Mouse (Mus musculus) ES-E14 (cell line): ENCODE data around the gene Creld2. TPM values are rescaled to one million over a fixed set of nuclear protein-coding genes. Genes with fewer than 3 reads are reported as not detected.
A peak's percentile ranks its signal among the peaks of the same experiment; 100 is the strongest.

Experiments
- DNase-seq: peaks from one replicate; pipeline ENCODE4 v3.0.0-alpha.2; 2013; ENCODE audit warnings: low read depth, low spot score
- H3K27ac ChIP-seq: 2 replicates; pipeline ENCODE4 v1.5.1; 2012; ENCODE audit warnings: low read depth, mild to moderate bottlenecking, low read length, moderate library complexity, mixed read lengths; ENCODE audit not compliant: poor library complexity, insufficient read depth, severe bottlenecking
- H3K36me3 ChIP-seq: 2 replicates; pipeline ENCODE4 v1.6.1; 2012; ENCODE audit warnings: mild to moderate bottlenecking, low read length, moderate library complexity, mixed read lengths; ENCODE audit not compliant: control insufficient read depth, poor library complexity, insufficient read depth, severe bottlenecking
- H3K4me1 ChIP-seq, 2 experiments: fragments of 150-350 bp in 1 of 2; sonication (generic) in 1 of 2; 2 replicates each; pipeline ENCODE4 v1.6.1; 2012; ENCODE audit warnings: low read length in 2 of 2, mild to moderate bottlenecking in 1 of 2, mixed read lengths in 1 of 2; ENCODE audit not compliant: control insufficient read depth in 2 of 2, insufficient read depth in 2 of 2, poor library complexity in 1 of 2
- H3K4me3 ChIP-seq, 2 experiments: fragments of 150-350 bp in 1 of 2; sonication (generic) in 1 of 2; 2 replicates each; pipeline ENCODE4 v1.5.1; 2012; ENCODE audit warnings: low read length in 2 of 2, low read depth in 1 of 2, mild to moderate bottlenecking in 1 of 2, mixed read lengths in 1 of 2; ENCODE audit not compliant: insufficient read depth in 1 of 2, poor library complexity in 1 of 2, severe bottlenecking in 1 of 2
- H3K9ac ChIP-seq: 2 replicates; pipeline ENCODE4 v1.6.1; 2012; ENCODE audit warnings: low read depth, mild to moderate bottlenecking, low read length, mixed read lengths; ENCODE audit not compliant: poor library complexity, insufficient read depth, severe bottlenecking
- H3K9me3 ChIP-seq: fragments of 150-350 bp; sonication (generic); 2 replicates; pipeline ENCODE4 v1.6.1; 2012; ENCODE audit warnings: low read depth, mild to moderate bottlenecking, low read length; ENCODE audit not compliant: control insufficient read depth, insufficient read depth
- CHD2 ChIP-seq: IDR thresholded peaks from 2 replicates; pipeline ENCODE4 v1.6.1; 2014; ENCODE audit warnings: mild to moderate bottlenecking, low read depth, low read length, inconsistent platforms
- HCFC1 ChIP-seq: IDR thresholded peaks from 2 replicates; pipeline ENCODE4 v1.6.1; 2012; ENCODE audit warnings: low read length, inconsistent platforms, borderline replicate concordance; ENCODE audit not compliant: insufficient read depth
- MAFK ChIP-seq: IDR thresholded peaks from 2 replicates; pipeline ENCODE4 v1.6.1; 2014; ENCODE audit warnings: mild to moderate bottlenecking, low read depth, low read length, inconsistent platforms; ENCODE audit not compliant: insufficient read depth
- ZC3H11A ChIP-seq: IDR thresholded peaks from 2 replicates; pipeline ENCODE4 v1.6.1; 2012; ENCODE audit warnings: low read depth, mild to moderate bottlenecking, inconsistent platforms, low read length, borderline replicate concordance
- ZNF384 ChIP-seq: IDR thresholded peaks from 2 replicates; pipeline ENCODE4 v1.6.1; 2012; ENCODE audit warnings: low read depth, low read length, inconsistent platforms
- in situ Hi-C, 2 experiments: fragments of 600-800 bp; cut with MboI; formaldehyde crosslinking; loops; one replicate each; pipeline ENCODE4 v1.15.1; 2025; ENCODE audit warnings: low sequenced_read_pairs in 2 of 2, inconsistent platforms in 1 of 2; ENCODE audit not compliant: unreplicated experiment in 2 of 2
- total RNA-seq: library from RNA; depleted of rRNA; stranded (reverse); fragments of 300-350 nt; gene quantifications from 2 replicates; pipeline ENCODE4 v1.2.3, GENCODE M21; 2012

Gene Creld2
- total RNA-seq, 1 experiment = 328 TPM

DNA sequence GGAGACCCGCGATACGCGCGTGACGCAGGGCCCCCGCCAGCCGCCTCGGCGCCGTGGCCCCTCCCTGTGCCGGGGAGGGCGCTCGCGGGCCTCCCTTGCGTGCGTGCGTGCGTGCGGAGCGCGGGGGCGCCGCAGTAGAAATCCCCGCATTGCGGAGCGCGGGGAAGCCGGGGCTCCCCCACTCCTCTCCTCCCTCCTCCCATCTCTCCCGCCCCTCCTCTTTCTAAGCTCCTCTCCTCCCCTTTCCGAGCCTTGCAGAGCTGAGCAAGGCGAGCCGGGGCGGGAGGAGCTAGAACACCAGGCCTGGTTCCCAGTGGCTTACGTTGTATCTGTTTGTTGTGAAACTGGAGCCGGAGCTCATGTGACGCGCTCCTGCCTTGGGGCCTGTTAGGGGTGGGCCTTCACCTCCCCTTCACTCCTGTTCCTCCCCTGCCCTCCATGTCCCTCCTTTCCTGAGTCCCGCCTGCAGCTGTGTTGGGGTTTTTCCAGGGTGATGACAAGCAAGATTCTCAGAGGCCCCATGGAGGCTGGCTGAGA is 44.3 kb downstream of the Creld2 start:
- peak; percentile 56 for TF ChIP-seq ZC3H11A
- TF ChIP-seq HCFC1 = peak; percentile 35; the same call in 1 of the 2 replicates
- no peak for TF ChIP-seq CHD2
- no peak for TF ChIP-seq MAFK
- TF ChIP-seq ZNF384 = no peak
- peak; percentile 87 for DNase-seq
- H3K9me3 ChIP-seq = no peaks in the 10 kb centered on the region
- in situ Hi-C loops = no loop called here
- peak overlapping the region; percentile 94 for H3K9ac ChIP-seq
- H3K36me3 ChIP-seq = peaks cover 35% of the 10 kb centered on the region
- H3K4me1 ChIP-seq = peaks cover 3 to 23% of the 10 kb centered on the region in 2 experiments
- peak overlapping the region; percentile 90 to 92 for H3K4me3 ChIP-seq
- H3K27ac ChIP-seq = peak overlapping the region; percentile 97

DNA sequence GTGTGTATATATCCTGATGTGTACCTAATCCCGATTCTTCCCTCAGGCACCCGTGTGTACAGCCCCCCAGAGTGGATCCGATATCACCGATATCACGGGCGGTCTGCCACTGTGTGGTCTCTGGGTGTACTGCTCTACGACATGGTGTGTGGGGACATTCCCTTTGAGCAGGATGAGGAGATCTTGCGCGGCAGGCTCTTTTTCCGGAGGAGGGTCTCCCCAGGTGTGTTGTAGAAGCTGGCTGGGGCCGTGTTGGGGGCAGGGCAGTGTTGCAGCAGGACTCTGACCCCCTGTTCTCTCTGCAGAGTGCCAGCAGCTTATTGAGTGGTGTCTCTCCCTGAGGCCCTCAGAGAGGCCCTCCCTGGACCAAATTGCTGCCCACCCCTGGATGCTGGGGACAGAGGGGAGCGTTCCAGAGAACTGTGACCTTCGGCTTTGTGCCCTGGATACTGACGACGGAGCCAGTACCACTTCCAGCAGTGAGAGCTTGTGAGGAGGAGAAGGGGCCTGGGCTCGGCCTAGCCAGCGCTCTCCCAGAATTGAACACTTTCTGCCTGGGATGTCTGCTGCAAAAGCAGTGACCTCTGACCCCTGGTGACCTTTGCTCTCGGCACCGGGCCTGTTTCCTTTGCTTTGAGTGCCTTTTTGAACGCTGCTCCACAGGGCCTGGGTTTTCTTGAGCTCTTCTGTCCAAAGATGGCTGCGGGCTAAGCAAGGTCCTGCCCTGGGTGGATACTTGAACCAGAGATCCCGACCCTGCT is 45.0 kb downstream of the Creld2 start:
- no peaks in the 10 kb centered on the region for H3K9me3 ChIP-seq
- peak overlapping the region; percentile 94 for H3K9ac ChIP-seq
- peaks cover 35% of the 10 kb centered on the region for H3K36me3 ChIP-seq
- peak overlapping the region; percentile 90 to 92 for H3K4me3 ChIP-seq
- DNase-seq = no peak
- in situ Hi-C loops = no loop called here
- H3K4me1 ChIP-seq = peaks cover 3 to 20% of the 10 kb centered on the region in 2 experiments
- peak overlapping the region; percentile 97 for H3K27ac ChIP-seq
- TF ChIP-seq CHD2 (no peak), ZNF384 (no peak), MAFK (no peak), ZC3H11A (no peak), HCFC1 (no peak)

DNA sequence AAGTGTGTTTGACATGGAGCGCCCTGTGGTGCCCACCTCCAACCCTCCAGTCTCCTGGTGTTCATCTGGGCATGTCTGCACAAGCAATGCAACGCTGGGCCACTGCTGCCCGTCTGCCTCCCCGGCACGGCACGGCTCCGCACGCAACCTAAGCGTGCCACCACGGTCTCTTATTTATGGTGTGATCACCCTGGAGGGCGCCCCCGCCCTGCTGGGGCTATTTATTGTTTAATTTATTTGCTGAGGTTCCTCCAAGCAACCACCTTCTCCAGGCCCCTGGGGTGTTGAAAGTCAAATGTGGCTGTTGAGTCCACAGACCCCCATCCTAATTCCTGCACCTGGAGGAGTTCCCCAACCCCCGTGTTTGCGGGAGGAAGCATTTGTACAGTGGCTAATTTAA is 45.6 kb downstream of the Creld2 start:
- Histone ChIP-seq H3K9ac (peak overlapping the region; percentile 94), H3K36me3 (peaks cover 35% of the 10 kb centered on the region), H3K4me1 (peaks cover 3 to 20% of the 10 kb centered on the region in 2 experiments), H3K27ac (peak overlapping the region; percentile 97), H3K9me3 (no peaks in the 10 kb centered on the region), H3K4me3 (peak overlapping the region; percentile 90 to 92)
- in situ Hi-C loops = no loop called here
- TF ChIP-seq ZNF384 = no peak
- TF ChIP-seq HCFC1 = no peak
- TF ChIP-seq MAFK = no peak
- TF ChIP-seq ZC3H11A = no peak
- TF ChIP-seq CHD2 = no peak
- DNase-seq = no peak

DNA sequence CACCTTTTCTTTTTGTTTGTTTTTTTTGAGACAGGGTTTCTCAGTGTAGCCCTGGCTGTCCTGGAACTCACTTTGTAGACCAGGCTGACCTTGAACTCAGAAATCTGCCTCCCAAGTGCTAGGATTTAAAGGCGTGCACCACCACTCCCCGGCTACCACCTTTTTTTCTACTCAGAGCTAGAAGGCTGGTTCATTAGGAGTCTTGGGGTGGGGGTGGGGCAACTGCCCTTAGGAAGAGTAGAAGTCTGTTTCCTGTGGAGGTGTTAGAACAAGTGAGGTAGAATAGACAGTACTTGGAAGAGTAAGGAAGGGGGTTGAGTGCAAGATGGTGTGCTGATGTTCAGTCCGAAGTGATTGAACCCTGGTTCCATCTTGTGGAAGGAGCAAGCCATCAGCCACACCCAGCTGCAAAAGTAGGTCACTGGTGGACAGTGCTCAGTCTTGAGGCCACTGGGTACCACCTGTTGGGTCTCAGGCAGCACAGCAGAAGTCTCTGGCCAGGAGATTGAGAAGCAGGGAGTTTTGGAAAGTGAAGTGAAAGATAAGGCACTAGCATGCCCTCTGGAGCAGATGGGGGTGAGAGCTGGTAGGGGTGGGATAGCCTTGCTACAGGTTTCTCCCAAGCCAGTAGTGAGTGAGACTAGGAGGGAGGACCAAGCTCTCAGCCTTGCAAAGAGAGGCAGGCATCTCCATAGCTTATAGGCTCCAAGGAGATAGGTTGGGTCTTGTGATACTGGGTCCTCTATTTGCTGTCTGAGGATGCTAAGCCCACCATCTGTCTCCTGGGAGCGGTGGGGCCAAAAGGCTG is 46.6 kb downstream of the Creld2 start:
- no peak for DNase-seq
- in situ Hi-C loops = no loop called here
- Histone ChIP-seq H3K9me3 (no peaks in the 10 kb centered on the region), H3K36me3 (peaks cover 35% of the 10 kb centered on the region), H3K9ac (peak overlapping the region; percentile 9; the same call in 1 of the 2 replicates), H3K4me3 (peak overlapping the region; percentile 90 to 92), H3K27ac (peak overlapping the region; percentile 97), H3K4me1 (peaks cover 3 to 14% of the 10 kb centered on the region in 2 experiments)
- TF ChIP-seq CHD2 (no peak; the same call in 1 of the 2 replicates), ZC3H11A (no peak), MAFK (no peak), ZNF384 (peak; percentile 63; the same call in 1 of the 2 replicates)
